Mouse (Mus musculus): Measurements from ENCODE around the gene Rab30. TPM values are rescaled to one million over a fixed set of nuclear protein-coding genes. Genes with fewer than 3 reads are reported as not detected.

The Rab30 gene
- total and polyA plus RNA-seq, 3 experiments = 39.1 to 105 (median 66.2) TPM

GRCm38 (mm10) chr7:92820410-92820809, 79.0 kb downstream of the Rab30 start:
- Histone ChIP-seq H3K27ac (ENCODE audit: insufficient read depth, low read depth) (peak overlapping the region; percentile 80; the same call in 1 of the 2 replicates), H3K79me2 (replicated peaks; ENCODE audit: control insufficient read depth, extremely low read depth, insufficient read depth, poor library complexity, severe bottlenecking) (peaks cover 36% of the 10 kb centered on the region), H3K4me1 (ENCODE audit: control insufficient read depth in 1 of 2, insufficient read depth in 2 of 2) (peaks cover 31 to 68% of the 10 kb centered on the region in 2 experiments), H3K9me3 (replicated peaks; ENCODE audit: low read length) (no peaks in the 10 kb centered on the region), H3K27me3 (replicated peaks) (no peaks in the 10 kb centered on the region), H3K4me3 (replicated peaks in 1 of 3; ENCODE audit: low read depth in 2 of 3, low read length in 2 of 3, poor library complexity in 1 of 3) (peak overlapping the region; percentile 69 to 78 (median 74)), H3K36me3 (replicated peaks in 1 of 2; ENCODE audit: control insufficient read depth in 1 of 2, insufficient read depth in 1 of 2, low read length in 1 of 2) (peaks cover 9 to 30% of the 10 kb centered on the region in 2 experiments), H3K9ac (ENCODE audit: insufficient read depth, low read depth) (peak overlapping the region; percentile 92), H3K4me2 (ENCODE audit: insufficient read depth, low read depth, poor library complexity, severe bottlenecking) (peak overlapping the region; percentile 99)
- in situ Hi-C loops (cut with MboI; ENCODE audit: low pct_ligation_motif_present, low pct_unique_long_range_greater_than_20kb, low sequenced_read_pairs) = no loop called here
- peak; percentile 70 for TF ChIP-seq ZNF384 (IDR thresholded peaks at IDR 0.05; ENCODE audit: low read depth, low read length)
- no peak for TF ChIP-seq E2F4 (IDR thresholded peaks at IDR 0.05; ENCODE audit: insufficient replicate concordance, low read depth, low read length)
- TF ChIP-seq TBP (conservative IDR thresholded peaks at IDR 0.05; ENCODE audit: low read depth, low read length) = peak; percentile 77; the same call in 1 of the 2 replicates
- 0 out of 2 replicates have a peak, but pooled peaks have one; percentile 1 for TF ChIP-seq USF1 (IDR thresholded peaks at IDR 0.05; ENCODE audit: low read depth, low read length)
- TF ChIP-seq MEF2A (IDR thresholded peaks at IDR 0.05; ENCODE audit: borderline replicate concordance, low read depth, low read length) = peak; percentile 100
- TF ChIP-seq GABPA (IDR thresholded peaks at IDR 0.05; ENCODE audit: insufficient replicate concordance, low read depth, low read length) = no peak
- TF ChIP-seq TCF12 (IDR thresholded peaks at IDR 0.05; ENCODE audit: low read depth, low read length) = peak; percentile 83
- TF ChIP-seq HCFC1 (IDR thresholded peaks at IDR 0.05; ENCODE audit: low read depth, low read length) = peak; percentile 17; the same call in 1 of the 2 replicates
- 0 out of 2 replicates have a peak, but pooled peaks have one; percentile 58 for TF ChIP-seq MAFK (IDR thresholded peaks at IDR 0.05; ENCODE audit: insufficient replicate concordance, low read length)
- no peak for TF ChIP-seq PAX5 (IDR thresholded peaks at IDR 0.05; ENCODE audit: low read length)
- no peak for TF ChIP-seq POLR2A (IDR thresholded peaks at IDR 0.05; ENCODE audit: low read depth, low read length)
- TF ChIP-seq NELFE (IDR thresholded peaks at IDR 0.05; ENCODE audit: low read depth, low read length) = no peak
- peak; percentile 44; the same call in 1 of the 2 replicates for TF ChIP-seq CHD1 (IDR thresholded peaks at IDR 0.05; ENCODE audit: low read depth, low read length)
- no peak for TF ChIP-seq MAX (IDR thresholded peaks at IDR 0.05; ENCODE audit: low read length)
- TF ChIP-seq ZC3H11A (IDR thresholded peaks at IDR 0.05; ENCODE audit: low read depth, low read length) = no peak
- TF ChIP-seq BHLHE40 (IDR thresholded peaks at IDR 0.05; ENCODE audit: low read depth, low read length) = peak; percentile 71
- no peak; the same call in 1 of the 2 replicates for TF ChIP-seq MAZ (IDR thresholded peaks at IDR 0.05; ENCODE audit: low read depth, low read length)
- TF ChIP-seq RCOR1 (conservative IDR thresholded peaks at IDR 0.05; ENCODE audit: low read depth, low read length) = peak; percentile 85
- no peak for TF ChIP-seq ZKSCAN1 (IDR thresholded peaks at IDR 0.05; ENCODE audit: borderline replicate concordance, low read depth, low read length)
- TF ChIP-seq JUN (IDR thresholded peaks at IDR 0.05; ENCODE audit: insufficient read depth, low read depth, low read length) = peak; percentile 84
- no peak for TF ChIP-seq CTCF (conservative IDR thresholded peaks at IDR 0.05 in 1 of 2, IDR thresholded peaks at IDR 0.05 in 1 of 2; ENCODE audit: low read depth in 2 of 2, low read length in 2 of 2)
- TF ChIP-seq ELF1 (IDR thresholded peaks at IDR 0.05; ENCODE audit: low read depth, low read length) = no peak; the same call in 1 of the 2 replicates
- TF ChIP-seq EP300 (IDR thresholded peaks at IDR 0.05; ENCODE audit: low read length) = peak; percentile 95
- TF ChIP-seq KAT2A (IDR thresholded peaks at IDR 0.05; ENCODE audit: insufficient replicate concordance, low read length) = 0 out of 2 replicates have a peak, but pooled peaks have one; percentile 52
- TF ChIP-seq RAD21 (IDR thresholded peaks at IDR 0.05; ENCODE audit: low read depth, low read length) = no peak; the same call in 1 of the 2 replicates
- TF ChIP-seq IRF4 (IDR thresholded peaks at IDR 0.05; ENCODE audit: low read depth, low read length) = peak; percentile 98
- TF ChIP-seq NRF1 (IDR thresholded peaks at IDR 0.05; ENCODE audit: low read depth, low read length) = no peak
- no peak for TF ChIP-seq MXI1 (IDR thresholded peaks at IDR 0.05; ENCODE audit: low read depth, low read length)
- no peak for TF ChIP-seq ZMIZ1 (IDR thresholded peaks at IDR 0.05; ENCODE audit: low read depth, low read length)
- TF ChIP-seq SIN3A (IDR thresholded peaks at IDR 0.05; ENCODE audit: low read length) = peak; percentile 91
- TF ChIP-seq POLR2AphosphoS2 (IDR thresholded peaks at IDR 0.05; ENCODE audit: low read depth, low read length) = no peak
- TF ChIP-seq CHD2 (IDR thresholded peaks at IDR 0.05; ENCODE audit: low read length) = peak; percentile 88
- TF ChIP-seq UBTF (IDR thresholded peaks at IDR 0.05; ENCODE audit: low read depth, low read length) = no peak
- peak; percentile 61; the same call in 1 of the 2 replicates for TF ChIP-seq MYC (IDR thresholded peaks at IDR 0.05; ENCODE audit: low read depth, low read length)
- no peak for TF ChIP-seq USF2 (conservative IDR thresholded peaks at IDR 0.05; ENCODE audit: low read depth, low read length)
- peak; percentile 95 for TF ChIP-seq JUND (conservative IDR thresholded peaks at IDR 0.05; ENCODE audit: low read depth, low read length)
- peak; percentile 91 for TF ChIP-seq ETS1 (conservative IDR thresholded peaks at IDR 0.05; ENCODE audit: low read depth, low read length)
- no peak for TF ChIP-seq SMC3 (IDR thresholded peaks at IDR 0.05; ENCODE audit: low read depth, low read length)
- peak; percentile 79 for DNase-seq (ENCODE audit: extremely low read depth)
- dilution Hi-C loops (cut with MboI; ENCODE audit: extremely low pct_ligation_motif_present, extremely low pct_unique_long_range_greater_than_20kb, low sequenced_read_pairs) = no loop called here
